Mouse (Mus musculus) neural tube, embryonic 13.5 days (tissue): ENCODE results near the gene Plscr3. TPM values are rescaled to one million over a fixed set of nuclear protein-coding genes. Genes with fewer than 3 reads are reported as not detected.
"Not testable (repeated sequence)": the region's sequence is repeated elsewhere in the genome, so short reads cannot be mapped to it uniquely, and the experiment has no call there.

Experiments
- ATAC-seq: fragments of 200-750 bp; cut with Nextera tagmentation; 2 replicates; pipeline ENCODE4 v1.8.0; 2017; ENCODE audit warnings: low read depth, mild to moderate bottlenecking, moderate TSS enrichment, moderate library complexity
- H3K27ac ChIP-seq: fragments of 300-500 bp; sonication (generic); replicated peaks from 2 replicates; pipeline ENCODE4 v1.5.1; 2015; ENCODE audit warnings: moderate library complexity, mild to moderate bottlenecking, inconsistent platforms
- H3K27me3 ChIP-seq: fragments of 300-500 bp; sonication (generic); 2 replicates; pipeline ENCODE4 v1.6.1; 2015; ENCODE audit warnings: mild to moderate bottlenecking, inconsistent platforms
- H3K36me3 ChIP-seq: fragments of 300-500 bp; sonication (generic); 2 replicates; pipeline ENCODE4 v1.6.1; 2015; ENCODE audit warnings: mild to moderate bottlenecking, inconsistent platforms
- H3K4me1 ChIP-seq: fragments of 300-500 bp; sonication (generic); replicated peaks from 2 replicates; pipeline ENCODE4 v1.6.1; 2015; ENCODE audit warnings: inconsistent platforms
- H3K4me2 ChIP-seq: fragments of 300-500 bp; sonication (generic); 2 replicates; pipeline ENCODE4 v1.6.1; 2015; ENCODE audit warnings: inconsistent platforms, mild to moderate bottlenecking, moderate library complexity
- H3K4me3 ChIP-seq: fragments of 300-500 bp; sonication (generic); 2 replicates; pipeline ENCODE4 v1.5.1; 2015; ENCODE audit warnings: mild to moderate bottlenecking, inconsistent platforms
- H3K9ac ChIP-seq: fragments of 300-500 bp; sonication (generic); 2 replicates; pipeline ENCODE4 v1.6.1; 2015; ENCODE audit warnings: moderate library complexity, mild to moderate bottlenecking, inconsistent platforms
- H3K9me3 ChIP-seq: fragments of 300-500 bp; sonication (generic); 2 replicates; pipeline ENCODE4 v1.6.1; 2016; ENCODE audit warnings: inconsistent platforms
- WGBS: fragments of 180-500 bp; shearing (Covaris S2); methylation state at CpG from one replicate; pipeline ENCODE4 v1.1.7; 2015; 5-methylcytosine and 5-hydroxymethylcytosine counted together
- polyA plus RNA-seq: library from polyadenylated mRNA; unstranded; fragments of >200 nt; fragmentation: Nextera tagmentation; extraction: Ambion mirVana; gene quantifications from 2 replicates; pipeline ENCODE4 v1.2.1, GENCODE M21; 2015

Plscr3 gene
- polyA plus RNA-seq, 1 experiment from 2014 or later, result 65.6 TPM

- 95% methylated on average over 15 of the region's 15 CpGs for WGBS
- Histone ChIP-seq H3K4me1 (peaks cover 58% of the 10 kb centered on the region), H3K9me3 (no peaks in the 10 kb centered on the region), H3K27me3 (no peaks in the 10 kb centered on the region), H3K4me3 (no peak overlapping the region), H3K36me3 (peaks cover 48% of the 10 kb centered on the region), H3K27ac (no peak overlapping the region), H3K4me2 (no peak overlapping the region), H3K9ac (no peak overlapping the region)
- ATAC-seq, result no peak
Observed at GRCm38 (mm10) chr11:69849884-69850283, 3.7 kb downstream of the Plscr3 start.

DNA sequence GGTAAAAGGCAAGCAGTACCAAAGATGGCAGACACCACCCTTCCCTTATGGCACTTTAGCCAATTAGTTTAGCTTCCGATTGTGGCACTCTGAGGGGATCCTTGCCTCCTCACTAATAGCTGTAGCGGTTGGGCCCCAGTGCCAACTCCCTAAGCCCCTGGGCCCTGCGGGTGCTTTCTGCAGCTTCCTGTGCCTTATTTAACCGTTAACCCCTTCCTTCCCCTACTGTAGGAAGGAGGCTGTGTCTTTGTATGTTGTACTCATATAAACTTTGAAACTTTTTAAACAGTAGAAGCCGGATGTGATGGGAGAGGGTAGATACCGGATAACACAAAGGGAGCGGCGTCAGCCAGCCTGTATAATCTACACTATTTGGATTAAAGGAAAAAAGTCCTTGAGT lies 4.6 kb downstream of the Plscr3 start:
- no peaks in the 10 kb centered on the region for H3K27me3 ChIP-seq
- H3K9ac ChIP-seq, result no peak overlapping the region
- no peak for ATAC-seq
- H3K4me1 ChIP-seq, result peaks cover 55% of the 10 kb centered on the region
- no peaks in the 10 kb centered on the region for H3K9me3 ChIP-seq
- WGBS, result 70% methylated on average over 8 of the region's 8 CpGs
- H3K4me3 ChIP-seq, result no peak overlapping the region
- no peak overlapping the region for H3K27ac ChIP-seq
- H3K4me2 ChIP-seq, result no peak overlapping the region
- H3K36me3 ChIP-seq, result peaks cover 48% of the 10 kb centered on the region

- Histone ChIP-seq H3K27me3 (peaks cover 20% of the 10 kb centered on the region), H3K27ac (no peak overlapping the region), H3K36me3 (peaks cover 37% of the 10 kb centered on the region), H3K4me2 (no peak overlapping the region), H3K4me3 (no peak overlapping the region), H3K9ac (no peak overlapping the region), H3K4me1 (peaks cover 29% of the 10 kb centered on the region), H3K9me3 (no peaks in the 10 kb centered on the region)
- no peak for ATAC-seq
- WGBS, result 82% methylated on average over 7 of the region's 7 CpGs
Observed at GRCm38 (mm10) chr11:69853994-69854393, 7.8 kb downstream of the Plscr3 start.

GRCm38 (mm10) chr11:69854680-69855079 lies 8.5 kb downstream of the Plscr3 start:
- peaks cover 31% of the 10 kb centered on the region for H3K36me3 ChIP-seq
- H3K27ac ChIP-seq, result no peak overlapping the region
- H3K27me3 ChIP-seq, result peaks cover 26% of the 10 kb centered on the region
- no peak overlapping the region for H3K4me3 ChIP-seq
- ATAC-seq, result no peak
- peaks cover 25% of the 10 kb centered on the region for H3K4me1 ChIP-seq
- WGBS, result 89% methylated on average over 10 of the region's 10 CpGs
- H3K4me2 ChIP-seq, result no peak overlapping the region
- no peak overlapping the region for H3K9ac ChIP-seq
- H3K9me3 ChIP-seq, result no peaks in the 10 kb centered on the region

- ATAC-seq, result peak; percentile 60; the same call in 1 of the 2 replicates
- 23% methylated on average over 16 of the region's 16 CpGs for WGBS
- H3K27me3 ChIP-seq, result peaks cover 31% of the 10 kb centered on the region
- peaks cover 24% of the 10 kb centered on the region for H3K36me3 ChIP-seq
- no peaks in the 10 kb centered on the region for H3K9me3 ChIP-seq
- peaks cover 18% of the 10 kb centered on the region for H3K4me1 ChIP-seq
- no peak overlapping the region for H3K27ac ChIP-seq
- 0 out of 2 replicates have a peak overlapping the region, but pooled peaks have one; percentile 7 for H3K4me2 ChIP-seq
- H3K4me3 ChIP-seq, result no peak overlapping the region
- no peak overlapping the region for H3K9ac ChIP-seq
Observed at GRCm38 (mm10) chr11:69855347-69855746, 9.2 kb downstream of the Plscr3 start.

DNA sequence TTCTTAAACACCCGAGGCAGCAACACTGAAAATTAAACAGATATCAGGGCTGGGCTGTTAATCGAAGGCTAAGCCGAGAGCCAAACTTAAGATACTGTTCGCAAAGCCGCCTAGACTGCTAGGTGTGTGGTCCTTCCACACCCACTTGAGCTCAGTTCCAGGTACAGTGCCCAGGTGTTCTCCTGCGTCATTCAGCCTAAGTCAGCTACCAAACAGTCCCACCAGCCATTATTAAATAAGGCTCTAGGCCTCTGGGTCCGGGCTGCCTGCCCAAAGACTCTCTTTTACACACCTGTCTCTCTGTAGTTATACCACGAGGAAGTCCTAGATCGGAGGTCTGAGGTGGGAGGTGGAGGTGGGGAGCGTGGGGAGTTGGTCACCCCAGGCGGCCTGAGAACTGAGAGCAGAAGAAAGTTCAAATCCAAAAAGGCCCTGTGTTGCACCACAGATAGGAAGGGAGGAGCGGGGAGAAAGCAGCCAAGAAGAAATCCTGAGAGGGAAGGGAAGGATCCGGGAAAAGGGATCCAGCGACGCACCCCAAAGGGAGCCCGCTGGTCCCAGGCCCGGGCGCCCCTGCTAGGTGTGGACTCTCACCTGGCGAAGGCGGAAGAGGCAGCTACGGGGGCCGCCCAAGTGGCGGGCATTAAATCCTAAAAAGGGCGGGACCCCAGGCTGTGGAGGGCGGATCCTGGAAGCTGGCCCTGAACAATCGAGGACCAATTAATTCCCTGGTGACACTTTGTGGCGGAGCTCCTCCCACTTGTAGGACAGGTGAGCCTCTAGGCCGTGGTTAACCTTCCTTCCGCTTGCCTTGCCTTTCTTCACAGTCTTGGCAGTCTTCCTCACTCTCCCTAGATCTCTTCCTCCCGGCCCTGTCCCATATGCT lies 12.2 kb downstream of the Plscr3 start, which contains the start of gene Tnk1:
TSS of gene Tnk1 (minus strand) at position 618 of the 886 bp plus-strand sequence.
- Histone ChIP-seq H3K4me2 (no peak within 1 kb of the TSS), H3K4me1 (peaks cover 7% of the 10 kb centered on the region), H3K27ac (no peak within 1 kb of the TSS), H3K9me3 (no peaks in the 10 kb centered on the region), H3K9ac (no peak within 1 kb of the TSS), H3K4me3 (no peak within 1 kb of the TSS), H3K36me3 (no peaks in the 10 kb centered on the region), H3K27me3 (peaks cover 31% of the 10 kb centered on the region)
- WGBS, result 19% methylated on average over 30 of the region's 30 CpGs
- no peak for ATAC-seq

DNA sequence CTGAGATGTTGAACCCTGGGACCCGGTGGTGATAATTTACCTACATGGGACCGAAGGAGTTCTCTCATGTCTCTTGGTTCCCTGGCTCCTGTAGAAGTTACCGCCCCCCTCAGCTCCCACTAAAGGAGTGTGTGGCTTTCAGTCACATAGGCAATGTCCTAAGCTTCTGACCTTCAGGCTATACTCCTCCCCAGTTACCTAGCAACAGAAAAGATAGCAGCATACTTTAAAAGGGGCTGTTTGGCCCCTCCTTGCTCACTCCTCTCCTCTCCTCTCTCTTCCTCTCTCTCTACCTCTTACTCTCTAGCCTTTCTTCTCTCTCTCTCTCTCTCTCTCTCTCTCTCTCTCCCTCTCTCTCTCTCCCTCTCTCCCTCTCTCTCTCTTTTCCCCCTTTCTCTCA lies 17.6 kb downstream of the Plscr3 start:
- H3K27ac ChIP-seq, ATAC-seq, H3K4me1 ChIP-seq, H3K9me3 ChIP-seq, H3K9ac ChIP-seq, H3K4me2 ChIP-seq, H3K4me3 ChIP-seq, H3K36me3 ChIP-seq: not testable (repeated sequence)
- 79% methylated on average over 3 of the region's 3 CpGs for WGBS
- peaks cover 13% of the 10 kb centered on the region for H3K27me3 ChIP-seq

- Histone ChIP-seq H3K27me3 (peaks cover 7% of the 10 kb centered on the region), H3K4me1 (no peaks in the 10 kb centered on the region), H3K9me3 (no peaks in the 10 kb centered on the region), H3K4me3 (no peak overlapping the region), H3K36me3 (no peaks in the 10 kb centered on the region), H3K4me2 (no peak overlapping the region), H3K9ac (no peak overlapping the region), H3K27ac (no peak overlapping the region)
- 53% methylated on average over 8 of the region's 8 CpGs for WGBS
- ATAC-seq, result no peak
Observed at GRCm38 (mm10) chr11:69864138-69864860, 18.1 kb downstream of the Plscr3 start.

GRCm38 (mm10) chr11:69865561-69865960 lies 19.4 kb downstream of the Plscr3 start:
- ATAC-seq, result no peak
- Histone ChIP-seq H3K4me3 (no peak overlapping the region), H3K4me2 (no peak overlapping the region), H3K27ac (no peak overlapping the region), H3K9ac (no peak overlapping the region), H3K27me3 (no peaks in the 10 kb centered on the region), H3K9me3 (no peaks in the 10 kb centered on the region), H3K36me3 (no peaks in the 10 kb centered on the region), H3K4me1 (no peaks in the 10 kb centered on the region)
- WGBS, result 75% methylated on average over 9 of the region's 9 CpGs

- Histone ChIP-seq H3K4me3 (no peak overlapping the region), H3K4me1 (no peaks in the 10 kb centered on the region), H3K27ac (no peak overlapping the region), H3K9me3 (no peaks in the 10 kb centered on the region), H3K4me2 (no peak overlapping the region), H3K9ac (no peak overlapping the region), H3K27me3 (no peaks in the 10 kb centered on the region), H3K36me3 (no peaks in the 10 kb centered on the region)
- no peak for ATAC-seq
- 71% methylated on average over 9 of the region's 9 CpGs for WGBS
Observed at GRCm38 (mm10) chr11:69867335-69867734, 21.2 kb downstream of the Plscr3 start.

GRCm38 (mm10) chr11:69870289-69871069 lies 24.3 kb downstream of the Plscr3 start:
- ATAC-seq, result no peak
- no peaks in the 10 kb centered on the region for H3K36me3 ChIP-seq
- H3K4me3 ChIP-seq, result no peak overlapping the region
- H3K27ac ChIP-seq, result no peak overlapping the region
- H3K9me3 ChIP-seq, result no peaks in the 10 kb centered on the region
- H3K9ac ChIP-seq, result no peak overlapping the region
- H3K4me2 ChIP-seq, result no peak overlapping the region
- H3K4me1 ChIP-seq, result no peaks in the 10 kb centered on the region
- no peaks in the 10 kb centered on the region for H3K27me3 ChIP-seq
- WGBS, result 93% methylated on average over 2 of the region's 2 CpGs

DNA sequence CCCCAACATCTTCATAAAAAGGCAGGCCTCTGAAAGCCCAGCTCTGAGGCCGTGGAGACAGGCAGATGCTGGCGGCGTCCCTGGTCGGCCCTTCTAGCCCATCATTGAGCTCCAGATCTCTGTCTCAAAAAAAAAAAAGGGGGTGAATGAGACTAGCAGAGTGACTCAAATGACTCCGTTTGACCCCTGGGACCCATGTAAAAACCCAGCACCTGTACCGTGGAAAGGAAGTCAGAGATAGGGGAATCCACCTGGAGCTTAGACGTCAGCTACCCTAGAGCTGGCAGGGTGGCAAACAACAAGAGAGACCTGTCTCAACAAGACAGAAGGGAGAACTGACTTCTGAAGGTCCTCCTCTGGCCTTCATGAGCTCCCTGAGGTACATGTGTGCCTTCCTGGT lies 25.6 kb downstream of the Plscr3 start:
- WGBS, result 86% methylated on average over 7 of the region's 7 CpGs
- Histone ChIP-seq H3K9ac (no peak overlapping the region), H3K4me1 (no peaks in the 10 kb centered on the region), H3K9me3 (no peaks in the 10 kb centered on the region), H3K4me2 (no peak overlapping the region), H3K4me3 (no peak overlapping the region), H3K27ac (no peak overlapping the region), H3K27me3 (no peaks in the 10 kb centered on the region), H3K36me3 (no peaks in the 10 kb centered on the region)
- no peak for ATAC-seq
